Mouse (Mus musculus): ENCODE measurements at regions not wholly inside any gene's neighbourhood (a gene's known extent, or its start where the extent isn't known, plus 50 kb on each side); places are given as distances from the start of the nearest gene placed in this dataset.

DNA sequence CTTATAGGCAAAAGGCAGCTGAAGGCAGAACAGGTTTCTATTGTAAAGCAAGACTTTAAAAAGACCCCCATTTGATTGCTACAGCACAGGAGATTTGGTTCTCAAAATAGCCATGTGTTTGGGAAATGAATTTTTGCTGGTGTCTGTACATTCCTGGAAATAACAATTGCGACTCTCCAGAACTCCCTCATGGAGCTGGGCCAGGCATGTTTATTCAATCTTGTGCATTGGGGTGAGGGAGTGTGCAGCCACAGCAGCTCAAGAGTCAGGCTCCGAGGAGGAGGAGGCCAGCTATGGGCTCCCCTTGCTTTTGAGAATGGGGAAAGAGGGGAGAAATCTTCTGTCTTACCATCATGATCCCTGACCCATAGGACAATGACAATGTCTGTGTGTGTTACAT lies 51.9 kb upstream of the Habp2 start:
- no peak for DNase-seq (ENCODE audit: low spot score in 2 of 2)

Data from gastrocnemius, adult 8-10 months (tissue).